Mouse (Mus musculus): Measurements from ENCODE around the gene Eif4e1b.

DNA sequence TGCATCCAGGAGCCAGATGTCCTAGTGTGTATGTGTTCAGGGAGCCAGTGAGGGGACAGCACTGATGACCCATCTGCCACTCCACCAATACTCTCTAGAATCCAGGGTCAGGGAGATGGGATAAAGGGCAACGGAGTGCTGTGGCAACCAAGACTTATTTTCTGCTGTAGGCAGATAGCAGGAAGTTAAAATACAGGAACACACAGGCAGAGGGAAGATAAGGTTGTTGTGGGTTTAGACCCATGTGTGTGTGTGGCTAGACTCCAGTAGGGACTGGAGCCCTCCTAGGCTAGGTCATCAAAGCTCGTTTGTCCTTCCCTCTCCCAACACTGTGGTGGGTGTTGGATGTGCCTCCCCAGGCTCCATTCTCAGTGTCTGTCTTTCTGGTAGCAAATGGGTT is 38.1 kb downstream of the Eif4e1b start:
- no peak for TF ChIP-seq CTCF (IDR thresholded peaks at IDR 0.05; ENCODE audit: low read depth, low read length)
- TF ChIP-seq POLR2A (IDR thresholded peaks at IDR 0.05; ENCODE audit: borderline replicate concordance, low read depth, low read length), result no peak

Measured in bone marrow macrophage, adult 2 months (primary cell).